ENCODE assay signal across 11 mouse cellular contexts in genomic region chr7:114494033-114494432, GRCm38 (mm10).
DNase-seq lines count a peak whose midpoint lies in the region; ATAC-seq lines count a peak whose summit lies in the region.
"Had no signal": no experiment of that assay in that cellular context is flagged by ENCODE, and none has a peak within 500 bp of the region (broad histone marks: within the 10 kb centered on the region; RNA-seq: fewer than 3 reads in every experiment).

No protein-coding gene starts in this region.

- peak; percentile 91 for ATAC-seq in megakaryocyte, adult 5-6 weeks (ENCODE audit: poor library complexity, severe bottlenecking)
- ATAC-seq: intestine, embryonic 15.5 days; midbrain, embryonic 16.5 days had no signal

- DNase-seq in left cerebral cortex, adult 11 months (ENCODE audit: low spot score) = peak; percentile 5
- no peak for DNase-seq in left cerebral cortex, adult 8-10 months (ENCODE audit: low spot score in 2 of 2)
- peak; percentile 10 for DNase-seq in 3T3-L1 (ENCODE audit: low read depth, low spot score)
- peak; percentile 69 for DNase-seq in CD4-positive helper T cell, adult 2 months (ENCODE audit: low read depth, low spot score)
- DNase-seq in retina, postnatal 1 day = no peak
- DNase-seq in embryo, embryonic 10 days (ENCODE audit: low spot score) = no peak
- DNase-seq: adrenal gland, adult 8-10 months; cerebellum, adult 8-10 months had no signal

Comparison
In these comparisons a context has a peak if more than half of its experiments do, and no peak if none do; other contexts are left out.
1. DNase-seq: peak in left cerebral cortex, adult 11 months (single experiment), 3T3-L1 (single experiment) and CD4-positive helper T cell, adult 2 months (single experiment); none in left cerebral cortex, adult 8-10 months (0 of 2), retina, postnatal 1 day (single experiment) and embryo, embryonic 10 days (single experiment).